ENCODE assay signal across 20 mouse cellular contexts in the genomic region with DNA sequence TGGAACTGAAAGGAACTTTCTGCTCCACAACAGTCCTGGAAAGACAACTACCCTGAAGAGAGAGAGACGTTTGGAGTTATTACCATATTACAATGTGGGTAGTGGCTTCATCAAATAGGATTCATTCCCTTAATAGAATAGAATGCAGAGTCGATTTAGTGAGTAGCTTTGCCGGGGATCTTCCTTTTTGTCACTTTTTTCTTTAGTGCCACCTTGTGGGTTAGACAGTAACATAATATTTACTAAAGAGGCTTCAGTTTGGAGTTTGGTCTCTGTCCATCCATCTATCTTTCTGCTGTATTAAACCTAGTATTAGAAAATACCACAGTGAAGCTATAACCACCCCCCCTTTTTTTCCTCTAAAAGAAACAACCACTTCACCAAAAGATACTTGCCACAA. TPM values are rescaled to one million over a fixed set of nuclear protein-coding genes. Genes with fewer than 3 reads are reported as not detected.
DNase-seq lines count a peak whose midpoint lies in the region; ATAC-seq and TF ChIP-seq lines count a peak whose summit lies in the region.
"Had no signal": no experiment of that assay in that cellular context is flagged by ENCODE, and none has a peak within 500 bp of the region (broad histone marks: within the 10 kb centered on the region; RNA-seq: fewer than 3 reads in every experiment).

No protein-coding gene starts in this region.

- no peak overlapping the region for H3K4me3 ChIP-seq in forebrain, postnatal 0 days (ENCODE audit: low read depth, low read length)
- H3K4me3 ChIP-seq in forebrain, embryonic 11.5 days (ENCODE audit: low read depth, low read length): no peak overlapping the region
- H3K4me3 ChIP-seq in kidney, postnatal 0 days (replicated peaks; ENCODE audit: low read depth, low read length): no peak overlapping the region
- H3K4me3 ChIP-seq in lung, embryonic 14.5 days (ENCODE audit: low read depth, low read length): no peak overlapping the region
- H3K4me3 ChIP-seq in lung, adult 2 months (replicated peaks; ENCODE audit: extremely low read depth, low read depth, low read length): no peak overlapping the region
- H3K4me3 ChIP-seq: embryonic facial prominence, embryonic 12.5 days; forebrain, embryonic 12.5 days; heart, adult 2 months; heart, embryonic 12.5 days; hindbrain, embryonic 10.5 days; intestine, embryonic 15.5 days had no signal

- H3K27me3 ChIP-seq in forebrain, postnatal 0 days (ENCODE audit: insufficient read depth, low read length): no peaks in the 10 kb centered on the region
- H3K27me3 ChIP-seq in forebrain, embryonic 11.5 days (ENCODE audit: control insufficient read depth, insufficient read depth, low read length): no peaks in the 10 kb centered on the region
- no peaks in the 10 kb centered on the region for H3K27me3 ChIP-seq in kidney, postnatal 0 days (ENCODE audit: insufficient read depth, low read length)
- peaks cover 6% of the 10 kb centered on the region; the same call in 1 of the 2 replicates for H3K27me3 ChIP-seq in lung, embryonic 14.5 days (ENCODE audit: insufficient read depth, low read length)
- H3K27me3 ChIP-seq: embryonic facial prominence, embryonic 12.5 days had no signal

- no peaks in the 10 kb centered on the region for H3K9me3 ChIP-seq in forebrain, postnatal 0 days (ENCODE audit: low read length)
- H3K9me3 ChIP-seq in forebrain, embryonic 11.5 days (ENCODE audit: control insufficient read depth, low read length): no peaks in the 10 kb centered on the region
- no peaks in the 10 kb centered on the region for H3K9me3 ChIP-seq in kidney, postnatal 0 days (replicated peaks; ENCODE audit: low read length)
- no peaks in the 10 kb centered on the region for H3K9me3 ChIP-seq in lung, embryonic 14.5 days (ENCODE audit: low read depth, low read length)
- H3K9me3 ChIP-seq: embryonic facial prominence, embryonic 12.5 days; forebrain, embryonic 12.5 days; heart, embryonic 12.5 days; hindbrain, embryonic 10.5 days; intestine, embryonic 15.5 days had no signal

- no peaks in the 10 kb centered on the region for H3K4me1 ChIP-seq in forebrain, postnatal 0 days (ENCODE audit: insufficient read depth)
- H3K4me1 ChIP-seq in forebrain, embryonic 11.5 days (replicated peaks; ENCODE audit: control insufficient read depth, insufficient read depth, low read length): no peaks in the 10 kb centered on the region
- H3K4me1 ChIP-seq in kidney, postnatal 0 days (replicated peaks; ENCODE audit: insufficient read depth, low read length): no peaks in the 10 kb centered on the region
- H3K4me1 ChIP-seq in lung, embryonic 14.5 days (ENCODE audit: insufficient read depth): no peaks in the 10 kb centered on the region
- H3K4me1 ChIP-seq in lung, adult 2 months (ENCODE audit: control insufficient read depth, insufficient read depth, low read length): no peaks in the 10 kb centered on the region
- H3K4me1 ChIP-seq: embryonic facial prominence, embryonic 12.5 days; forebrain, embryonic 12.5 days; heart, embryonic 12.5 days; hindbrain, embryonic 10.5 days; intestine, embryonic 15.5 days had no signal

- H3K4me2 ChIP-seq in forebrain, postnatal 0 days (ENCODE audit: low read depth): no peak overlapping the region
- no peak overlapping the region for H3K4me2 ChIP-seq in forebrain, embryonic 11.5 days (ENCODE audit: low read depth, low read length, severe bottlenecking)
- no peak overlapping the region for H3K4me2 ChIP-seq in kidney, postnatal 0 days (ENCODE audit: low read length)
- H3K4me2 ChIP-seq in lung, embryonic 14.5 days: no peak overlapping the region
- H3K4me2 ChIP-seq: embryonic facial prominence, embryonic 12.5 days; forebrain, embryonic 12.5 days; heart, embryonic 12.5 days; intestine, embryonic 15.5 days had no signal

- no peak overlapping the region for H3K9ac ChIP-seq in forebrain, postnatal 0 days
- no peak overlapping the region for H3K9ac ChIP-seq in forebrain, embryonic 11.5 days (ENCODE audit: low read length)
- no peak overlapping the region for H3K9ac ChIP-seq in kidney, postnatal 0 days (ENCODE audit: low read depth, low read length)
- no peak overlapping the region for H3K9ac ChIP-seq in lung, embryonic 14.5 days
- H3K9ac ChIP-seq: embryonic facial prominence, embryonic 12.5 days; forebrain, embryonic 12.5 days; heart, embryonic 12.5 days; intestine, embryonic 15.5 days had no signal

- peak; percentile 26 for TF ChIP-seq CTCF in forebrain, postnatal 0 days (IDR thresholded peaks at IDR 0.05; ENCODE audit: low read depth)
- TF ChIP-seq CTCF in kidney, postnatal 0 days (IDR thresholded peaks at IDR 0.05; ENCODE audit: low read depth): peak; percentile 15; the same call in 1 of the 2 replicates
- TF ChIP-seq CTCF in lung, embryonic 14.5 days (IDR thresholded peaks at IDR 0.05; ENCODE audit: low read depth): no peak
- no peak for TF ChIP-seq CTCF in lung, adult 2 months (IDR thresholded peaks at IDR 0.05; ENCODE audit: insufficient read depth, low read length)

- ATAC-seq in forebrain, postnatal 0 days: no peak
- ATAC-seq in forebrain, embryonic 11.5 days (replicated peaks; ENCODE audit: low FRiP score): no peak
- ATAC-seq in kidney, postnatal 0 days (replicated peaks; ENCODE audit: low FRiP score, low read depth): no peak
- no peak for ATAC-seq in lung, embryonic 14.5 days (ENCODE audit: insufficient read depth)
- ATAC-seq: intestine, embryonic 15.5 days had no signal

- WGBS in forebrain, postnatal 0 days: 29% methylated on average over 3 of the region's 3 CpGs
- 58% methylated on average over 3 of the region's 3 CpGs for WGBS in forebrain, embryonic 11.5 days
- WGBS in kidney, postnatal 0 days: 43% methylated on average over 3 of the region's 3 CpGs
- WGBS in lung, embryonic 14.5 days: 45% methylated on average over 3 of the region's 3 CpGs
- WGBS in lung, adult 2 months: 36% methylated on average over 3 of the region's 3 CpGs

- no peak for TF ChIP-seq POLR2A in lung, adult 2 months (IDR thresholded peaks at IDR 0.05; ENCODE audit: borderline replicate concordance, extremely low read depth, low read depth, low read length)

- H3K36me3 ChIP-seq in forebrain, postnatal 0 days (ENCODE audit: insufficient read depth): no peaks in the 10 kb centered on the region
- H3K36me3 ChIP-seq in forebrain, embryonic 11.5 days (ENCODE audit: control insufficient read depth, insufficient read depth, low read length): no peaks in the 10 kb centered on the region
- H3K36me3 ChIP-seq in kidney, postnatal 0 days (ENCODE audit: insufficient read depth, low read length): no peaks in the 10 kb centered on the region
- no peaks in the 10 kb centered on the region for H3K36me3 ChIP-seq in lung, embryonic 14.5 days (ENCODE audit: insufficient read depth)
- H3K36me3 ChIP-seq: embryonic facial prominence, embryonic 12.5 days; forebrain, embryonic 12.5 days; heart, embryonic 12.5 days; hindbrain, embryonic 10.5 days; intestine, embryonic 15.5 days had no signal

- DNase-seq in forebrain, postnatal 0 days: peak; percentile 41
- no peak for DNase-seq in forebrain, embryonic 11.5 days (ENCODE audit: low spot score)
- no peak for DNase-seq in kidney, postnatal 0 days (ENCODE audit: low spot score)
- no peak for DNase-seq in kidney, adult 11 months
- peak; percentile 21 for DNase-seq in lung, embryonic 14.5 days
- no peak for DNase-seq in lung, adult 2 months
- peak; percentile 25 for DNase-seq in NIH3T3 (ENCODE audit: low read depth)
- no peak for DNase-seq in cerebellum, postnatal 25 days
- DNase-seq: adrenal gland, adult 2 months; adrenal gland, postnatal 25 days; cerebellum, adult 11 months; cerebellum, adult 8-10 months; cerebellum, postnatal 14 days; gastrocnemius, postnatal 14 days; heart, adult 2 months had no signal

- H3K27ac ChIP-seq in forebrain, postnatal 0 days (ENCODE audit: low read depth, low read length): no peak overlapping the region
- H3K27ac ChIP-seq in forebrain, embryonic 11.5 days (ENCODE audit: low read depth, low read length): no peak overlapping the region
- H3K27ac ChIP-seq in kidney, postnatal 0 days: no peak overlapping the region
- H3K27ac ChIP-seq in lung, embryonic 14.5 days (ENCODE audit: low read depth): no peak overlapping the region
- H3K27ac ChIP-seq: embryonic facial prominence, embryonic 12.5 days; forebrain, embryonic 12.5 days; heart, adult 2 months; hindbrain, embryonic 10.5 days; intestine, embryonic 15.5 days had no signal

RNA-seq across cellular contexts. Expression of a gene that starts 6.7 kb away (rescaled TPM):
- total RNA-seq in forebrain, postnatal 0 days (2014; rRNA removed): 10.9 and 15.5 TPM in 2 replicates
- polyA plus RNA-seq in forebrain, postnatal 0 days (2015; fragmentation: Nextera tagmentation; extraction: Ambion mirVana): 1.4 and 3.1 TPM in 2 replicates
- polyA plus RNA-seq in forebrain, embryonic 11.5 days (2014; fragmentation: Nextera tagmentation; extraction: Ambion mirVana): 0.37 and 0.53 TPM in 2 replicates
- polyA plus RNA-seq in kidney, postnatal 0 days (2015; fragmentation: Nextera tagmentation; extraction: Ambion mirVana): 0.09 and 0.12 TPM in 2 replicates
- 0.07 TPM in 2 replicates for polyA plus RNA-seq in lung, embryonic 14.5 days (2014; fragmentation: Nextera tagmentation; extraction: Ambion mirVana)
- not detected in 2 replicates for polyA plus RNA-seq in lung, adult 2 months (2012; rRNA removed)
- polyA plus RNA-seq: heart, embryonic 12.5 days had no signal

Comparison
In these comparisons a context has a peak if more than half of its experiments do, and no peak if none do; other contexts are left out.
1. DNase-seq: peak in forebrain, postnatal 0 days (single experiment), lung, embryonic 14.5 days (single experiment) and NIH3T3 (single experiment); none in forebrain, embryonic 11.5 days (single experiment), kidney, postnatal 0 days (single experiment), kidney, adult 11 months (single experiment), lung, adult 2 months (single experiment) and cerebellum, postnatal 25 days (0 of 2).
2. CTCF ChIP-seq: peak in forebrain, postnatal 0 days (single experiment) and kidney, postnatal 0 days (single experiment); none in lung, embryonic 14.5 days (single experiment) and lung, adult 2 months (single experiment).